Mouse (Mus musculus) erythroblast, embryonic 14.5 days (primary cell): ENCODE data around the gene Mrc2.

Experiments used
- GATA1 ChIP-seq: IDR thresholded peaks from 2 replicates; pipeline ENCODE4 v1.6.1; 2012; ENCODE audit warnings: low read length, inconsistent platforms, mixed read lengths
- TAL1 ChIP-seq: IDR thresholded peaks from 3 replicates; pipeline ENCODE4 v1.6.1; 2012; ENCODE audit warnings: low read length, inconsistent platforms, mixed read lengths

- no peak for TF ChIP-seq GATA1
- TF ChIP-seq TAL1: no peak
Measured at GRCm38 (mm10) chr11:105331732-105332131, 39.3 kb downstream of the Mrc2 start.
